Mouse (Mus musculus): ENCODE results near the gene Lypd6b. TPM values are rescaled to one million over a fixed set of nuclear protein-coding genes. Genes with fewer than 3 reads are reported as not detected.

The Lypd6b gene
- polyA plus RNA-seq, 1 experiment from 2014 or later: 2.6 TPM

- Histone ChIP-seq H3K4me3 (ENCODE audit: low read length) (peak overlapping the region; percentile 12; the same call in 1 of the 2 replicates), H3K9me3 (ENCODE audit: control insufficient read depth, low read length) (no peaks in the 10 kb centered on the region), H3K4me1 (ENCODE audit: control insufficient read depth, insufficient read depth, low read length) (peaks cover 17% of the 10 kb centered on the region), H3K27me3 (replicated peaks; ENCODE audit: control insufficient read depth, insufficient read depth, low read length) (no peaks in the 10 kb centered on the region), H3K36me3 (ENCODE audit: control insufficient read depth, insufficient read depth, low read length) (no peaks in the 10 kb centered on the region), H3K9ac (ENCODE audit: low read depth, low read length) (no peak overlapping the region), H3K27ac (ENCODE audit: low read length) (peak overlapping the region; percentile 75), H3K4me2 (ENCODE audit: low read depth, low read length) (peak overlapping the region; percentile 39)
- 27% methylated on average over 4 of the region's 4 CpGs for WGBS
- ATAC-seq: peak; percentile 32; the same call in 1 of the 2 replicates
Measured at GRCm38 (mm10) chr2:49811871-49812363, 24.4 kb downstream of the Lypd6b start.

GRCm38 (mm10) chr2:49813151-49813550 is 25.7 kb downstream of the Lypd6b start:
- Histone ChIP-seq H3K27ac (ENCODE audit: low read length) (no peak overlapping the region), H3K27me3 (replicated peaks; ENCODE audit: control insufficient read depth, insufficient read depth, low read length) (no peaks in the 10 kb centered on the region), H3K4me2 (ENCODE audit: low read depth, low read length) (no peak overlapping the region), H3K4me3 (ENCODE audit: low read length) (no peak overlapping the region), H3K9ac (ENCODE audit: low read depth, low read length) (no peak overlapping the region), H3K9me3 (ENCODE audit: control insufficient read depth, low read length) (no peaks in the 10 kb centered on the region), H3K36me3 (ENCODE audit: control insufficient read depth, insufficient read depth, low read length) (no peaks in the 10 kb centered on the region), H3K4me1 (ENCODE audit: control insufficient read depth, insufficient read depth, low read length) (peaks cover 17% of the 10 kb centered on the region)
- 47% methylated on average over 4 of the region's 4 CpGs for WGBS
- ATAC-seq: no peak

DNA sequence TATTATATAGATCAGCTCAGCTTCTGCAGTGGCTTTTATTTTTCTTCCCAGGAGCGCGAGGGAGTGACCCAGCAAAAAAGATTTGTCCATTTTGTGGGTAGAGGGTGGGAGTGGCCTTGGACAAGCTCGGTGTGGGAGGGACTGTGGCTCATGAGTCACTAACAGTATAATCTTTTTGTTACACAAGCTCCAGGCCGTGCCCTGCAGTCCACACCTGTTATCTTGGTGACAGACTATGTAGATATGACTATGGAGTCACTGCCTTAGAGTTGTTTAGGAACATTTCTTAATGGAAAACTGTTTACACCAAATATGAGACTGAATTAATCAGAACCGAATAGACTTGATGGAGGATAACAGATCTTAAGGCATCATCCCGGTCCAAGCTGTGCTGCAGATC is 26.5 kb downstream of the Lypd6b start:
- Histone ChIP-seq H3K4me3 (ENCODE audit: low read length) (no peak overlapping the region), H3K36me3 (ENCODE audit: control insufficient read depth, insufficient read depth, low read length) (no peaks in the 10 kb centered on the region), H3K9me3 (ENCODE audit: control insufficient read depth, low read length) (no peaks in the 10 kb centered on the region), H3K27ac (ENCODE audit: low read length) (no peak overlapping the region), H3K4me1 (ENCODE audit: control insufficient read depth, insufficient read depth, low read length) (peaks cover 17% of the 10 kb centered on the region), H3K4me2 (ENCODE audit: low read depth, low read length) (no peak overlapping the region), H3K27me3 (replicated peaks; ENCODE audit: control insufficient read depth, insufficient read depth, low read length) (no peaks in the 10 kb centered on the region), H3K9ac (ENCODE audit: low read depth, low read length) (no peak overlapping the region)
- 49% methylated on average over 6 of the region's 6 CpGs for WGBS
- peak; percentile 91 for ATAC-seq

- no peaks in the 10 kb centered on the region for H3K27me3 ChIP-seq (replicated peaks; ENCODE audit: control insufficient read depth, insufficient read depth, low read length)
- no peak overlapping the region for H3K4me2 ChIP-seq (ENCODE audit: low read depth, low read length)
- H3K9ac ChIP-seq (ENCODE audit: low read depth, low read length): no peak overlapping the region
- no peaks in the 10 kb centered on the region for H3K36me3 ChIP-seq (ENCODE audit: control insufficient read depth, insufficient read depth, low read length)
- H3K27ac ChIP-seq (ENCODE audit: low read length): no peak overlapping the region
- no peak overlapping the region for H3K4me3 ChIP-seq (ENCODE audit: low read length)
- H3K9me3 ChIP-seq (ENCODE audit: control insufficient read depth, low read length): no peaks in the 10 kb centered on the region
- WGBS: 45% methylated on average over 3 of the region's 3 CpGs
- peaks cover 17% of the 10 kb centered on the region for H3K4me1 ChIP-seq (ENCODE audit: control insufficient read depth, insufficient read depth, low read length)
- peak; percentile 41 for ATAC-seq
Measured at GRCm38 (mm10) chr2:49815696-49816320, 28.3 kb downstream of the Lypd6b start.

GRCm38 (mm10) chr2:49816549-49816948 is 29.1 kb downstream of the Lypd6b start:
- Histone ChIP-seq H3K9me3 (ENCODE audit: control insufficient read depth, low read length) (no peaks in the 10 kb centered on the region), H3K27ac (ENCODE audit: low read length) (no peak overlapping the region), H3K9ac (ENCODE audit: low read depth, low read length) (no peak overlapping the region), H3K27me3 (replicated peaks; ENCODE audit: control insufficient read depth, insufficient read depth, low read length) (no peaks in the 10 kb centered on the region), H3K4me2 (ENCODE audit: low read depth, low read length) (no peak overlapping the region), H3K4me3 (ENCODE audit: low read length) (no peak overlapping the region), H3K36me3 (ENCODE audit: control insufficient read depth, insufficient read depth, low read length) (no peaks in the 10 kb centered on the region), H3K4me1 (ENCODE audit: control insufficient read depth, insufficient read depth, low read length) (peaks cover 14% of the 10 kb centered on the region)
- ATAC-seq: no peak
- WGBS: 72% methylated on average over 5 of the region's 5 CpGs

GRCm38 (mm10) chr2:49817151-49817550 is 29.7 kb downstream of the Lypd6b start:
- Histone ChIP-seq H3K27me3 (replicated peaks; ENCODE audit: control insufficient read depth, insufficient read depth, low read length) (no peaks in the 10 kb centered on the region), H3K9me3 (ENCODE audit: control insufficient read depth, low read length) (no peaks in the 10 kb centered on the region), H3K9ac (ENCODE audit: low read depth, low read length) (no peak overlapping the region), H3K4me3 (ENCODE audit: low read length) (no peak overlapping the region), H3K36me3 (ENCODE audit: control insufficient read depth, insufficient read depth, low read length) (no peaks in the 10 kb centered on the region), H3K4me2 (ENCODE audit: low read depth, low read length) (no peak overlapping the region), H3K4me1 (ENCODE audit: control insufficient read depth, insufficient read depth, low read length) (peaks cover 8% of the 10 kb centered on the region; the same call in 1 of the 2 replicates), H3K27ac (ENCODE audit: low read length) (no peak overlapping the region)
- 89% methylated on average over 3 of the region's 3 CpGs for WGBS
- ATAC-seq: no peak

GRCm38 (mm10) chr2:49818126-49818525 is 30.6 kb downstream of the Lypd6b start:
- 72% methylated on average over 5 of the region's 5 CpGs for WGBS
- Histone ChIP-seq H3K36me3 (ENCODE audit: control insufficient read depth, insufficient read depth, low read length) (no peaks in the 10 kb centered on the region), H3K4me3 (ENCODE audit: low read length) (no peak overlapping the region), H3K27me3 (replicated peaks; ENCODE audit: control insufficient read depth, insufficient read depth, low read length) (no peaks in the 10 kb centered on the region), H3K4me1 (ENCODE audit: control insufficient read depth, insufficient read depth, low read length) (peaks cover 5% of the 10 kb centered on the region; the same call in 1 of the 2 replicates), H3K27ac (ENCODE audit: low read length) (no peak overlapping the region), H3K9me3 (ENCODE audit: control insufficient read depth, low read length) (no peaks in the 10 kb centered on the region), H3K4me2 (ENCODE audit: low read depth, low read length) (no peak overlapping the region), H3K9ac (ENCODE audit: low read depth, low read length) (no peak overlapping the region)
- ATAC-seq: no peak

DNA sequence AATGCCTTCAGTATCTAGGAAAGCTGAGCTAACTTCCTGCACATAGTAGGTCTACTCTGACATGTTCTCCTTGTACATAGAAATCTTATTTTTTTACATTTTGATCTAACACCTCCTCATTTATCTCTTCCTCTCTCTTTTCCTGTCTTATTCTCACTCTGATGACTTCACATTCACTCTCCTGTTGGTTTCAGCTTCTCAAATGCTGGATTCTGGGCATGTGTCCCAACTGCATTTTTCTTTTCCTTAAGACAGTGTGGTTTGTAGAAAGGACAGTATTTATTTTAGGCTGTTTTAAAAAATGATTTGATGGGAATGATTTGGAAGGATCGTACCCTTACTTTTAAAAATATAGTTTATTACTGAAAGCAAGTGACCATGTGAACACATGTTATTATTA is 34.8 kb downstream of the Lypd6b start:
- Histone ChIP-seq H3K4me3 (ENCODE audit: low read length) (no peak overlapping the region), H3K4me2 (ENCODE audit: low read depth, low read length) (no peak overlapping the region), H3K27ac (ENCODE audit: low read length) (no peak overlapping the region), H3K4me1 (ENCODE audit: control insufficient read depth, insufficient read depth, low read length) (no peaks in the 10 kb centered on the region), H3K9ac (ENCODE audit: low read depth, low read length) (no peak overlapping the region), H3K36me3 (ENCODE audit: control insufficient read depth, insufficient read depth, low read length) (no peaks in the 10 kb centered on the region), H3K9me3 (ENCODE audit: control insufficient read depth, low read length) (no peaks in the 10 kb centered on the region), H3K27me3 (replicated peaks; ENCODE audit: control insufficient read depth, insufficient read depth, low read length) (no peaks in the 10 kb centered on the region)
- 72% methylated on average over 1 of the region's 1 CpGs for WGBS
- ATAC-seq: no peak

- Histone ChIP-seq H3K36me3 (ENCODE audit: control insufficient read depth, insufficient read depth, low read length) (no peaks in the 10 kb centered on the region), H3K4me3 (ENCODE audit: low read length) (no peak overlapping the region), H3K4me1 (ENCODE audit: control insufficient read depth, insufficient read depth, low read length) (0 out of 2 replicates have a peak, but pooled peaks cover 4% of the 10 kb centered on the region), H3K9ac (ENCODE audit: low read depth, low read length) (no peak overlapping the region), H3K27ac (ENCODE audit: low read length) (no peak overlapping the region), H3K4me2 (ENCODE audit: low read depth, low read length) (no peak overlapping the region), H3K9me3 (ENCODE audit: control insufficient read depth, low read length) (no peaks in the 10 kb centered on the region), H3K27me3 (replicated peaks; ENCODE audit: control insufficient read depth, insufficient read depth, low read length) (no peaks in the 10 kb centered on the region)
- 32% methylated on average over 1 of the region's 1 CpGs for WGBS
- ATAC-seq: no peak
Measured at GRCm38 (mm10) chr2:49825588-49825987, 38.1 kb downstream of the Lypd6b start.

Measured in intestine, embryonic 16.5 days (tissue).